Mouse (Mus musculus): ENCODE data around the gene Slitrk3.
"Not testable (repeated sequence)": the region's sequence is repeated elsewhere in the genome, so short reads cannot be mapped to it uniquely, and the experiment has no call there.

Gene Slitrk3

DNA sequence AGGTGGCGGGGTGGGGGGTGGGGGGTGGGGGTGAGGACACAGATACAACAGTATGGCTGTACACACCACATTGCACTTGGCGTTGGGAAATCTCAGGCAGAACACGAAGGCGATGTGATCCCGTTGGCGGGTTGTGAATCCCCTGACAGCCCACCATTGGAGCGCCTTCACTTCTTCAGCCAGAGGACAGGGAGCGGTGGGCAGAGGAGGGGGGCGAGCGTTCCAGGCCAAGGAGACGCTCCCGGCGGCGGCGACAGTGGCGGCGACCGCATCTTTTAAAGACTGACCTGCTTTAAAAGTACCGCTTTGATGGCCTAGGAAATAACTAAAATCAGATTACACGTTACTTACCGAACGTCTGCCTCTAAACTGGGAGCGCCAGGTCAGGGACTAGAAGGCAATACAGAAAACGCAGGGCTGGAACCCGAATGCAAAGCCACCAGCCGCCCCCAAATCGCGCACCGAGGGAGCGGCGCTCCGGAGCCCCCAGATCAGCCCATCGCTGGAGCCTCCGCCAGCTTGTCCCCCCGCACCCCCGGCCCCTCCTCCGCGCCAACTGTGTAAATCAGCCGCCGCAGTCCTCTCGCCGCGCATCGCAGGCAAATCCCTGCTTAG lies at the start of gene Slitrk3:
Gene Slitrk3, minus strand, starts transcription at position 607 of the 615 bp plus-strand sequence.
- no peak for DNase-seq (ENCODE audit: low spot score in 2 of 2)

- not testable (repeated sequence) for DNase-seq (ENCODE audit: low spot score in 2 of 2)
Measured at GRCm38 (mm10) chr3:73094445-73094844, 36.8 kb upstream of the Slitrk3 start.

DNA sequence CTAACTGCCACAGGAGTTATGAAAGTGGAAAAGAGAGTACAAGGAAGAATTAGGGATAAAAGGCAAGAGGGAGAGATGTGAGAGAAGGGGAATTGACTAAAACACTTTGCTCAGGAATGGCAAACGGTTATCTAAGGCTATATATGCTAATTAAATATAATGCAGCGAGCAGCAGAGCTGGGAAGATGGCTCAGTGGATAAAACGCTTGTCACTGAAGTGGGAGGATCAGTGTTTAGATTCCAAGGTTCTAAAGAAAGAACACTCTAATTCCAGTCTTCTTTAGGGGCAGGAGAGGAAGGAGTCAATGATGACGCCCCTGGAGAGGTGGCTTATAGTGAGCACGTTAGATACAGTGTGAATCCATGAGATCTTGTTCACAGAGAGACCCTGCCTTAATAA lies 27.0 kb upstream of the Slitrk3 start:
- no peak for DNase-seq (ENCODE audit: low spot score in 2 of 2)

DNA sequence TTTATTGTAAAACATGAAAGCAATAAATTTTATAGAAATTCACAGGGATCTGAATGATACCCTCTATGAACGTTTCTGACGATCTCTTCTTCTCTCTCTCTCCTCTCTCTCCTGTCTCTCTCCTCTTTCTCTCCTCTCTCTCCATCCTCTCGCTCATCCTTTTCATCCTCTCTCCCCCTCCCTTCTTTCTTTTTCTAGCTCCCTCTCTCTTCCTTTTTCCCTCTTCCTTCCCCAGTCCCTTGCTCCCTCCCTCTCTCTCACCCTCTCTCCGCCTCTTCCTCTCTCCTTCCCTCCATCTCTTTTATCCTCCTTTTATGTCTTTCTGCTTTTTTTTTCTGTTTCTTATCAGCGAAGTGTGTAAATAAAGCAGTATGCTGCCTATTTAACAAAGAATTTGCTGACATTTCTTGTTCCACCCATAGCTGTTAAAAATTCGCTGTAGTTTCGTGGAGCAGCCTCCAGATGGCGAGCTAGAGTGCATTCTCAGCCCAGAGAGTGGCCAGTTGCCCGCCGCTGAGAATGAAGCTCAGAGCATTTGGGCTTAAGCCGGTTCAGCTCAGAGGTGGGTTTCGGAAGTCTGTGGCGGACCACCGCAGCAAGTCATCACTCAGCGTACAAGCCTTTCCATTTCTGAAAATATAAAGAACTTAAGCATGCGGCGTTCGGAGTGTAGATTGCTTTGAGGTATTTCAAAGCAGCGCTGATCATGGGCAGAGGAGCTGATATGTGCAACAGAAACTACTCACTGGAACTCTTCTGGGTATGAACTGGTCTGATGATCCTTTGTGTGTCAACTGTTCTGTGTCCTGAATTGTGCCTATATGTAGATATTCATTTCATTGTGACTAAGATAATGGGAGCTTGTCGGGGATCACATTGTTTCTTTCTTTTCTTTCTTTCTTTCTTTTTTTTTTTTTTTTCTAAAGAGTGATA lies 8.5 kb upstream of the Slitrk3 start:
- DNase-seq (ENCODE audit: low spot score in 2 of 2), result no peak

DNA sequence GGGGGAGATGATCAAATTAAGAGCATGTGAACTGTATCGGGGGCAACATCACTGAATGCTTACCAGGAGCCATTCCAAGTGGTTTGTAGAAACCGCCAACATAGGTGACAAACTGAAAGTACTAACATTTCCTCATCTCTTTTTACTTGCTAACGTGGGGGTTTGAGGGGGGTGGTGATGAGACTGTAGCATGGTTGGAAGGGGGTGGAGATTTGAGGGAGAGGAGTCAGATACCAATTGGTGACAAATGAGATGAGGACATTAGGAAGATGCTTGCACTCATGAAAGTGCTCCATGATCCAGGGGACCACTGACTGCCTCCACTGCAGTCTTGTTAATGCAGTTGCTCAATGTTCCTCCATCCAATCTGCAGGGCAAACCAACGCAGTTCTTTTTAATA lies 587 bp upstream of the Slitrk3 start:
- no peak for DNase-seq (ENCODE audit: low spot score in 2 of 2)

- no peak for DNase-seq (ENCODE audit: low spot score in 2 of 2)
Measured at GRCm38 (mm10) chr3:73056492-73057196, 959 bp downstream of the Slitrk3 start.

DNA sequence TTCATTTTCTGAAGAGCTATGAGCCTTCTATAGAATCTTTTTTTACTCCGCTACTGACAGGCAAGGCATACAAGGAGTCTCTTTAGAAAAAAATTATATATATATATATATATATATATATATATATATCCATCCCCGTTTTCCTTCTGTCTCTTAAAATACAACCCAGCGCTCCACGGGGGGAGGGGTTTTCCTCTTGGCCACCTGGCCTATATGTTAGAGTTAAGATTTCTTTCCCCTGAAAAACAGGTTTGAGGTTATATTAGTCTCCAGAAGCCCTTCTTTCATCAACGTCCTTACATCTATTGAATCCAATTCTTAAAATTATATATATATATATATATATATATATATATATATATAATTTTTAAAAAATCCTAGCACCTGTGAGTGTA lies 1.6 kb downstream of the Slitrk3 start:
- DNase-seq (ENCODE audit: low spot score in 2 of 2), result no peak

GRCm38 (mm10) chr3:73055399-73056043 lies 2.1 kb downstream of the Slitrk3 start:
- no peak for DNase-seq (ENCODE audit: low spot score in 2 of 2)

DNA sequence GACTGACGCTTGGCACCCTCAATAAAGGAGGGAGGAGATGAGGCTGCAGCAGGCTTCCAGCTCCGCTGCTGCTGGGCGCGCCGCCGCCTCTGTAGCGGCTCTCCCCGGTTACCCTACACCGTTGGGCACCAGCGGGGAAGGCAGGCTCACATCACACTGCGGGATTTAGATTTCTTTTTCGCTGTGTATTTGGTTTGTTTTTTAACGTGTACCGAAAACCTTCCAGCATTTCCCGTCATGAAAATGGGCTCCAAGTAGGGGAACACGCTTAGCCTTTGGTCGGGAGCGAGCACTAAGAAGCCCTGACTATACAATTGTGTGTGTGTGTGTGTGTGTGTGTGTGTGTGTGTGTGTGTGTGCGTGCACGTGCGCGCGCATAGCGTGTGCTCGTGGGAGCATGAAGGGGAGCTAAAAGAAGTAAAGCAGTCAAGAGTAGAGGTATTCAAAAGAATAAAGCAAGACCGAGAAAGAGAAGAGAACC lies 4.1 kb downstream of the Slitrk3 start:
- peak in 1 of 2 experiments; percentile 49 for DNase-seq (ENCODE audit: low spot score in 2 of 2)

GRCm38 (mm10) chr3:73046248-73046647 lies 11.4 kb downstream of the Slitrk3 start:
- peak in 1 of 2 experiments; percentile 62 for DNase-seq (ENCODE audit: low spot score in 2 of 2)

- no peak for DNase-seq (ENCODE audit: low spot score in 2 of 2)
Measured at GRCm38 (mm10) chr3:73042256-73042655, 15.3 kb downstream of the Slitrk3 start.

DNA sequence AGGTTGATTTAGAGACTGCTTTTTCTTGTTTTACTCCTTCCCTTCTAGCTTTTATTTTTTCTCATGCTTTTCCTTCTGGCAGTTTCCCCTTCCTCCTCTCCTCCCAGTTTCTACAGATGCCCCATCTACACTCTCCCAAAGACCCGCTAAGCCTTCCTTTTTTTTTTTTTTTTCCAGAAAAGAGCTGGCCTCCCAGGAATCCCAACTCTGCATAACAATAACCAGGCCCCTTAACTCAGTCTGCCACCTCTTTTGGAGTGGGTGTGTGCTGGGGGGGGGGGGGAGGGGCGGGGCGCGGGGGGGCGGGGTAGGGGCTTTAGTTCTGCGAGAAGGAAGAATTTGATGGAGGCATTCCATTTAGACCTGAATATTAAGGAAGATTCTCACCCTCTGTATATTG lies 51.6 kb downstream of the Slitrk3 start:
- no peak for DNase-seq (ENCODE audit: low spot score in 2 of 2)

GRCm38 (mm10) chr3:73002933-73003696 lies 54.5 kb downstream of the Slitrk3 start:
- no peak for DNase-seq (ENCODE audit: low spot score in 2 of 2)

GRCm38 (mm10) chr3:72997517-72997916 lies 60.1 kb downstream of the Slitrk3 start:
- DNase-seq (ENCODE audit: low spot score in 2 of 2), result no peak
